Mouse (Mus musculus): ENCODE measurements around the gene Zfr. TPM values are rescaled to one million over a fixed set of nuclear protein-coding genes. Genes with fewer than 3 reads are reported as not detected.
"Not testable (repeated sequence)": the region's sequence is repeated elsewhere in the genome, so short reads cannot be mapped to it uniquely, and the experiment has no call there.

Gene Zfr
- total and polyA plus RNA-seq, 2 experiments: 34.2 to 46.2 TPM

GRCm38 (mm10) chr15:12140985-12141729, 23.5 kb downstream of the Zfr start:
- 78% methylated on average over 8 of the region's 8 CpGs for WGBS
- Histone ChIP-seq H3K79me2 (ENCODE audit: control insufficient read depth, insufficient read depth, low read length) (peaks cover 9% of the 10 kb centered on the region; the same call in 1 of the 2 replicates), H3K27me3 (ENCODE audit: control insufficient read depth, insufficient read depth, low read length) (no peaks in the 10 kb centered on the region), H3K9ac (ENCODE audit: low read depth, low read length) (no peak overlapping the region), H3K27ac (replicated peaks; ENCODE audit: insufficient read depth, low read depth, low read length) (no peak overlapping the region), H3K4me3 (ENCODE audit: insufficient read depth, low read depth, low read length) (no peak overlapping the region), H3K36me3 (ENCODE audit: control insufficient read depth, insufficient read depth, low read length) (peaks cover 36% of the 10 kb centered on the region), H3K4me1 (ENCODE audit: control insufficient read depth, insufficient read depth, low read length) (0 out of 2 replicates have a peak, but pooled peaks cover 3% of the 10 kb centered on the region)
- no peak for DNase-seq (ENCODE audit: extremely low read depth, low read depth, low spot score)
- TF ChIP-seq CTCF (IDR thresholded peaks at IDR 0.05; ENCODE audit: low read depth, low read length): no peak
- TF ChIP-seq POLR2A (IDR thresholded peaks at IDR 0.05; ENCODE audit: extremely low read depth, insufficient read depth, low read length): no peak

- no peak overlapping the region for H3K4me3 ChIP-seq (ENCODE audit: insufficient read depth, low read depth, low read length)
- H3K9ac ChIP-seq (ENCODE audit: low read depth, low read length): no peak overlapping the region
- no peaks in the 10 kb centered on the region; the same call in 1 of the 2 replicates for H3K4me1 ChIP-seq (ENCODE audit: control insufficient read depth, insufficient read depth, low read length)
- WGBS: 100% methylated on average over 2 of the region's 2 CpGs
- no peak for DNase-seq (ENCODE audit: extremely low read depth, low read depth, low spot score)
- no peaks in the 10 kb centered on the region; the same call in 1 of the 2 replicates for H3K79me2 ChIP-seq (ENCODE audit: control insufficient read depth, insufficient read depth, low read length)
- H3K36me3 ChIP-seq (ENCODE audit: control insufficient read depth, insufficient read depth, low read length): peaks cover 50% of the 10 kb centered on the region
- TF ChIP-seq POLR2A (IDR thresholded peaks at IDR 0.05; ENCODE audit: extremely low read depth, insufficient read depth, low read length) (no peak), CTCF (IDR thresholded peaks at IDR 0.05; ENCODE audit: low read depth, low read length) (no peak)
- H3K27ac ChIP-seq (replicated peaks; ENCODE audit: insufficient read depth, low read depth, low read length): no peak overlapping the region
- no peaks in the 10 kb centered on the region for H3K27me3 ChIP-seq (ENCODE audit: control insufficient read depth, insufficient read depth, low read length)
Measured at GRCm38 (mm10) chr15:12147423-12147822, 29.8 kb downstream of the Zfr start.

GRCm38 (mm10) chr15:12149501-12149900, 31.9 kb downstream of the Zfr start:
- TF ChIP-seq POLR2A (IDR thresholded peaks at IDR 0.05; ENCODE audit: extremely low read depth, insufficient read depth, low read length): no peak
- Histone ChIP-seq H3K4me1 (ENCODE audit: control insufficient read depth, insufficient read depth, low read length) (no peaks in the 10 kb centered on the region; the same call in 1 of the 2 replicates), H3K36me3 (ENCODE audit: control insufficient read depth, insufficient read depth, low read length) (peaks cover 53% of the 10 kb centered on the region), H3K4me3 (ENCODE audit: insufficient read depth, low read depth, low read length) (no peak overlapping the region), H3K79me2 (ENCODE audit: control insufficient read depth, insufficient read depth, low read length) (no peaks in the 10 kb centered on the region; the same call in 1 of the 2 replicates), H3K27me3 (ENCODE audit: control insufficient read depth, insufficient read depth, low read length) (no peaks in the 10 kb centered on the region), H3K27ac (replicated peaks; ENCODE audit: insufficient read depth, low read depth, low read length) (no peak overlapping the region), H3K9ac (ENCODE audit: low read depth, low read length) (no peak overlapping the region)
- no peak for DNase-seq (ENCODE audit: extremely low read depth, low read depth, low spot score)
- 85% methylated on average over 6 of the region's 6 CpGs for WGBS

GRCm38 (mm10) chr15:12153747-12154146, 36.1 kb downstream of the Zfr start:
- H3K27ac ChIP-seq (replicated peaks; ENCODE audit: insufficient read depth, low read depth, low read length): no peak overlapping the region
- H3K4me3 ChIP-seq (ENCODE audit: insufficient read depth, low read depth, low read length): no peak overlapping the region
- TF ChIP-seq CTCF (IDR thresholded peaks at IDR 0.05; ENCODE audit: low read depth, low read length): no peak
- TF ChIP-seq POLR2A (IDR thresholded peaks at IDR 0.05; ENCODE audit: extremely low read depth, insufficient read depth, low read length): no peak
- no peak for DNase-seq (ENCODE audit: extremely low read depth, low read depth, low spot score)
- no peaks in the 10 kb centered on the region; the same call in 1 of the 2 replicates for H3K79me2 ChIP-seq (ENCODE audit: control insufficient read depth, insufficient read depth, low read length)
- WGBS: 53% methylated on average over 3 of the region's 3 CpGs
- no peaks in the 10 kb centered on the region; the same call in 1 of the 2 replicates for H3K4me1 ChIP-seq (ENCODE audit: control insufficient read depth, insufficient read depth, low read length)
- H3K9ac ChIP-seq (ENCODE audit: low read depth, low read length): no peak overlapping the region
- H3K27me3 ChIP-seq (ENCODE audit: control insufficient read depth, insufficient read depth, low read length): no peaks in the 10 kb centered on the region
- peaks cover 63% of the 10 kb centered on the region for H3K36me3 ChIP-seq (ENCODE audit: control insufficient read depth, insufficient read depth, low read length)

GRCm38 (mm10) chr15:12178126-12178525, 60.5 kb downstream of the Zfr start:
- Histone ChIP-seq H3K79me2 (ENCODE audit: control insufficient read depth, insufficient read depth, low read length) (no peaks in the 10 kb centered on the region; the same call in 1 of the 2 replicates), H3K27me3 (ENCODE audit: control insufficient read depth, insufficient read depth, low read length) (no peaks in the 10 kb centered on the region), H3K4me3 (ENCODE audit: insufficient read depth, low read depth, low read length) (no peak overlapping the region), H3K4me1 (ENCODE audit: control insufficient read depth, insufficient read depth, low read length) (no peaks in the 10 kb centered on the region), H3K27ac (replicated peaks; ENCODE audit: insufficient read depth, low read depth, low read length) (no peak overlapping the region), H3K9ac (ENCODE audit: low read depth, low read length) (no peak overlapping the region), H3K36me3 (ENCODE audit: control insufficient read depth, insufficient read depth, low read length) (peaks cover 50% of the 10 kb centered on the region)
- WGBS: 71% methylated on average over 5 of the region's 5 CpGs
- TF ChIP-seq POLR2A (IDR thresholded peaks at IDR 0.05; ENCODE audit: extremely low read depth, insufficient read depth, low read length) (no peak), CTCF (IDR thresholded peaks at IDR 0.05; ENCODE audit: low read depth, low read length) (no peak)
- DNase-seq (ENCODE audit: extremely low read depth, low read depth, low spot score): peak; percentile 24

GRCm38 (mm10) chr15:12181181-12181805, 63.7 kb downstream of the Zfr start:
- not testable (repeated sequence) for H3K4me1 ChIP-seq (ENCODE audit: control insufficient read depth, insufficient read depth, low read length); H3K27ac ChIP-seq (replicated peaks; ENCODE audit: insufficient read depth, low read depth, low read length); H3K79me2 ChIP-seq (ENCODE audit: control insufficient read depth, insufficient read depth, low read length); DNase-seq (ENCODE audit: extremely low read depth, low read depth, low spot score); H3K9ac ChIP-seq (ENCODE audit: low read depth, low read length); H3K27me3 ChIP-seq (ENCODE audit: control insufficient read depth, insufficient read depth, low read length); H3K4me3 ChIP-seq (ENCODE audit: insufficient read depth, low read depth, low read length)
- WGBS: 89% methylated on average over 13 of the region's 13 CpGs
- peaks cover 40% of the 10 kb centered on the region for H3K36me3 ChIP-seq (ENCODE audit: control insufficient read depth, insufficient read depth, low read length)

Data from liver, adult 2 months (tissue).